Mouse (Mus musculus): Measurements from ENCODE around the gene Usp3.

- no peak for TF ChIP-seq HCFC1 (IDR thresholded peaks at IDR 0.05; ENCODE audit: low read depth, low read length)
- TF ChIP-seq POLR2AphosphoS2 (IDR thresholded peaks at IDR 0.05; ENCODE audit: low read depth, low read length) = no peak
- no peak for TF ChIP-seq POLR2A (IDR thresholded peaks at IDR 0.05; ENCODE audit: low read depth, low read length)
- no peak for TF ChIP-seq NELFE (IDR thresholded peaks at IDR 0.05; ENCODE audit: low read depth, low read length)
- TF ChIP-seq CTCF (conservative IDR thresholded peaks at IDR 0.05 in 1 of 2, IDR thresholded peaks at IDR 0.05 in 1 of 2; ENCODE audit: low read depth in 2 of 2, low read length in 2 of 2) = peak in 1 of 2 experiments; percentile 16; a peak in 2 of 4 replicates
- TF ChIP-seq TBP (conservative IDR thresholded peaks at IDR 0.05; ENCODE audit: low read depth, low read length) = no peak
- TF ChIP-seq MAX (IDR thresholded peaks at IDR 0.05; ENCODE audit: low read length) = no peak
- no peak for TF ChIP-seq MEF2A (IDR thresholded peaks at IDR 0.05; ENCODE audit: borderline replicate concordance, low read depth, low read length)
- TF ChIP-seq EP300 (IDR thresholded peaks at IDR 0.05; ENCODE audit: low read length) = no peak
- TF ChIP-seq MAFK (IDR thresholded peaks at IDR 0.05; ENCODE audit: insufficient replicate concordance, low read length) = no peak
Observed at GRCm38 (mm10) chr9:66617812-66618211, 24.9 kb upstream of the Usp3 start.

All from CH12.LX (cell line).